Mouse (Mus musculus) right cerebral cortex, postnatal 25 days (tissue): ENCODE measurements around the gene Ulk3.

Experiments
- DNase-seq: peaks from one replicate; pipeline ENCODE4 v3.0.0; 2022

Gene Ulk3

DNA sequence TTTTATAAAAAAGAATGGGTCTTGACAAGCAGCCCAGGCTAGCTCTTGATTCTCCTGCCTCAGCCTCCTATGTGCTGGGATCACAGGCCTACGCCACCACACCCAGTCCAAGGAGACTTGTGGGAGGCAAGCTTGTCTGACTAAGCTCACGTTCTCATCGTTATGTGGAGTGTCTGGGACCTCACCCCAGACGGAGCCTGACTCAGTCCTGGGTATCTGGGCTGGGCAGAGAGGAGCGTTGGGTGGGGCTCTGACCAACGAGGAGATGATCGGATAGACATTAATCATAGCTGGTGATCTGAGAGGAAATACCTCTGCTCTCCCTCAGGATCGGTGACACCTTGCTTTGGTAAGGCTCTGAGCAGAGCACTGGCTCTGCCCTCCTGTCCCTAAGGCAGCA, 29.6 kb downstream of the Ulk3 start:
- DNase-seq = no peak

DNA sequence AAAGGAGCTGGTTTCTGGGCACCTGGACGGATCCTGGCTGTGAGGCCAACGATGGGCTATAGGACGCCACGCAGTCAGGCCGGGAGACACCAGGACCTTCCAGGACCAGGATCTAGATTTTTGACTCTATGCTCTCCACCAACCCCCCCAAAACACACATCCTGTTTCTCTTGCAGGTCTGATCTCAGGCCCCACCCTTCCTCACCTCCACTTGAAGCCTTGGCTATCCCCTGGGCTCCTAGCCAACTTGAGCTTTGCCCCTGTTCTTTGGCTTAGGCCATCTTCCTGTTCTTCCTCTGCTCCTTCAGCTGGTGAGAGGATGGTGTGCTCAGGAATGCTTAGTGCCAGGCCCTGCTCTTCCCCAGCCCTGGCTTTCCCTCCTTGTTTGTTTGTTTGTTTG, 31.4 kb downstream of the Ulk3 start, which contains the start of gene Lman1l:
Gene Lman1l, minus strand, starts transcription at position 101 of the 400 bp plus-strand sequence.
- DNase-seq = no peak

DNA sequence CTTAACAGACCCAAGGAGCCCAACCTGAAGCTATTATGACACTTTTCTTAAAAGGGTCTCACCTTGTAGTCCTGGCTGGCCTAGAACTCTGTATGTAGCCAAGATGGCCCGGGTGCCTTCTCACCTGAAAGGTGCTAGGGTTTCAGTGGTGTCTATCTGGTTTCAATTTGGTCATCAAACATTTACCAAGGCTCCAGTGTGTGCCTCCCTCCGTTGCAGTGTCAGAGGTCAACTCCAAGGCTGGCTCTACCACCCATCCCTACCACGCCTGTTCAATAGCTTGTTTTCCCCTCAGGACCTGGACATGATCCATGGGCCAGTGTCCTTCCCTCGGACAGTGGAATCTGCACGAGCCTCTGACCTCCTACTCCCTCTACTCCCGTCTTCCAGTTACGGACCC, 35.0 kb downstream of the Ulk3 start:
- DNase-seq = no peak

DNA sequence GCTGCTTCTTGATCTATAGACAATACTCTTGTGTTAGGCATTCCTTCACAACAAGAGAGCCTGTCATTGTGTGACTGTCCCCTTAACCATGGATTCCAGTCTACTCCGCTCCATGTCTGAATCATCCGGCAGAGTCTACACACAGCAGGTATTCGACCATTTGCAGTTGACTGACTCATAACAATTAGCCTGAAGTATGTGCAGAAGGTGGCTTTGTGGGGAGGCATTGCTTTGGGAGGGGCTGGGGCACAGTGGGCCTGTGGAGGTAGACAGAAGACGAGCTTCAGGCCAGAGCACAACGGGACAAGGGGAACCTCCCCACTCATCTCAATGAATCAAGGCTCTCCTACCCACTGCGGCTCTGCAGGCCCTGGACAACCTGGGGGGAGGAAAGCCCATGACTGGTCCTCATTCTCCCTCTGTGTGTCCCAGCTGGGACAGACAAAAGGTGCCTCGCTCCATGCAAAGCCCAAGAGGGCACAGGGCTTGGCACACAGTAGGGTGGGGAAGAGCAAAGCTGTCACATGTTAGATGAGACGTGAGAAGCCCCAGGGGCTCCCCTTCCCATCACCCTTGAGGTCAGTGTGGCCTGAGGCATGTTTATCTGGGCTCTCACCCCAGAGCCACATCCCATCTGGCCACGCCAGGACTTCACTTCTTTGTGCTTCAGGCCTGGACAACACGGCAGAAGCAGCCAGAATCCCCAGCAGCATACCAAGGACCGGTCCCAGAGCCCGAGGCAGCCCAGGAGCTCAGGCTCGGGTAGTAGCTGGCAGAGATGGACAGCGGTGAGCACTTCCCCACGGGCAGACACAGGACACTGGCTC, 36.6 kb downstream of the Ulk3 start:
- DNase-seq = no peak

DNA sequence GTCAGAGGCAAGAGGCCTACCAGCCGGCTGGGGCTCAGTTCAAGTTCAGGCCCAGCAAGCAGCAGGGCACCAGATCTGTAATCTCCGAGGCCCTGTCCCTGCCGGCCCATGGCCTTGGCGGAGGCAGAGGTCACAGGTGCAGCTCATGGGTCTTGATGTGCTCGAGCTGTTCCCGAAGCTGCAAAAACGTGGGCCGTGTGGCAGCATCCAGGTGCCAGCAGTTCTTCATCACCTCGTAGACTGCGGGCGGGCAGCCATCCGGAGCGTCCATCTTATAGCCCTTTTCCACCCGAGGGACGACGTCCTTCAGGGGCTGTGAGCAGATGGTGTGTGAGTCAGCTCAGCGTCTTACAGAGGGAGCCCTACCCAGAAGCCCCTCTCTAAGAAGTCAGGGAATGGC, 37.9 kb downstream of the Ulk3 start:
- DNase-seq = no peak

DNA sequence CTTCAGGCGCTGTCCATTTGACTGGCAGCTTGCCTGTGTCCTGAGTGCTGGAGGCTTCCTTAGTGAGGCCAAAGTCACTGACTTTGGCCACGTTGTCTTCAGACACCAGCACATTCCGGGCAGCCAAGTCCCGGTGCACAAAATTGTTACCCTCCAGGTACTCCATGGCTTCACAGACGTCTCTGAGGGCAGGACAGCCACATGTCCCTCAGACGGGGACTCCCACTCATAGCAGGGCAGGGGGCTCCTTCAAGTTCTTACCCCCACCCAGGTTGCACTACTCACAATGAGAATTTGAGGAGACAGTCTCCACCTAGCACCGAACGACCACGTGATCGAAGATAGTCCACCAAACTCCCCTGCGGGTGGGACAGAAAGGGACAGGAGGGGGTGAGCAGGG, 38.6 kb downstream of the Ulk3 start:
- no peak for DNase-seq

DNA sequence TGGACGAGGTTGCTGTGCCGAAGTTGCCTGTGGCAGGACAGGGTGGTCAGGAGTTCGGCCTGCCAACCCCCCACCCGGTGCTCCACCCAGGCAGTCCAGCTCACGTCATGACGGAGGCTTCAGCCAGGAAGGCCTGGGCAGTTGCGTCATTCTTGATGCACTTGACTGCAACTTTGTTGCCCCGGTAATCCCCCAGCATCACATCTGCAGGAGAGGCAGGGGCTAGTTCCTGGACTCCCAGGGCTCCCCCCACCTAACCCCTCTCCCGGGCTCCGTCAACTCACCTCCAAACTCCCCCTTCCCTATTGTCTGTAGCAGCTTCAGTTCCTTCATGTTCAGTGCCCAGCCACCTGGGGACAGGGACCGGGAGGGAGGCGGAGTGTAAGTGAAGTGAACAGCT, 39.5 kb downstream of the Ulk3 start:
- DNase-seq = no peak

DNA sequence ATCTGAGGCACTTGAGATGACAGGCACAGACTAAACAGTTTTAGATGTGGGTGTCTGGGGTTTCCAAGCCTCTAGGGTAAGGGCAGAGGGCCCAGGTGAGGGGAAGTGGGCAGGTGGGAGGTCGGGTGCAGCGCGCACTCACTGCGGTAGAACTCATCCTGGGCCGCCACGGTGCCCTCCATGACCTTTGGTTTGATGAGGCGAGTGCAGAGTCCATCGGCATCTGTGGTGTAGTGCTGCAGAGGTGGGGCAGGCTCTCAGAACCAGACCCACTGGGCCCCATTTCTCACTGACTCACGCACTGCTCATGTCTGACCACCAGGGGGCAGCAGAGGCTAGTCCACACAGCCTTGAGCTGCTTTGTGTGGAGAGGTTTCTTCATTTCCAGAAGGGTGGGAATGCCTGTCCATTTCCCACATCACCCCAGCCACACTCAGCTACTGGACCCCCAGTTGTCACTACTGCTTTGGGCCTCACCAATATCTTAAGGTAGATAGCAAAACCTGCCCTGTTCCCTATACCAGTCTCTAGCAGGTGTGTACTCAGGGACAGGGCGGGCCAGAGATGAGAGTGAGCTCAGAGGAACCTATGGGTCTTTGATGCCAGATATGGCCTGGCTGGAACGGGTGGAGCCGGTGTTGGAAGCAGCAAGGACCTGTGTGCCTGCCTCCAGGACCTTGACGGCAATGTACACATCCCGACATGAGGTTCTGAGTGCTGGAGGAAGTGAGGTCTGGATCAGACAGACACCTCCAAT, 40.0 kb downstream of the Ulk3 start:
- DNase-seq = peak; percentile 77

DNA sequence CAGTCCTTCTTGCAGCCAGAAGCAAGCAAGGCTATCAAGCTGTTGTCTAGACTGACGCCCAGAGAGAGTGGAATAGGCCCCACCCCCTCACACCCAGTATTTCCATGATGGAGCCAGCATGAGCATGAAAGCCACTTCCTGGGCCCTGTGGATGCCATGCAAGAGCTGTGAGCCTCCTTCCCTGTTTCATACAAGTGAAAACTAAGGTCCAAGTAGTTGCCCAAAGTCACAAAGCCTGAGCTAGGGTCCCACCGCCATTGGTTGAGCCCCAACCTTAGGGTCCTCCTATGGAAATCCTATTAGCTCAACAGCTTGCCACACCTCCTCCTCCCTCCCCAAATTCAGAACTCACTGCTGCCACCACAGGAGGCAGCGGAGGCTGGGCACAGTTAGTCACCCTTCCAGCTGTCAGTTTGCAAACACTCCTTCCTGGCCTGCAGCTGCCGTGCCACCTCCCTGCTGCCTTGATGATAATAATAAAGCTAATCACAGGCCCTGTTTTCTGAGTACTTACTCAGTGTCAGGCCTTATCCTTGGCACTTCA, 44.3 kb downstream of the Ulk3 start:
- peak; percentile 49 for DNase-seq

DNA sequence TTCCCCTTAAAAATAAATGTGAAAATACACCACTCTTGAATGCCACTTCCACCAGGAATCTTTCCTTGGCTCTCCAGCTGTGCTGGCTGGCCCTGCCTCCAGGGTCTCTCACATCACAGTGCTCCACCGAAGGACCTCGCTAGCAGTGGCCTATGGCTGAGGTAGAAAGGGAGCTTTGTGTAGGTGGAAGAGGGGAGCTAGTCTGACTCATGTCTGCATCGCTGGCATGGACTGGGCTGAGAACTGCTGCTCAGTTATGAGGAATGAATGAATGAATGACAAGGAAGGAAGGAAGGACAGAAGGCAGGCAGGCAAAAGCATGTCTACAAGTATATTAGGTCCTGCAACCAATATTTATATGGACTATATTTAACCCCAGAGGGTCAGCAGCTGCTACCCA, 48.0 kb downstream of the Ulk3 start:
- no peak for DNase-seq

DNA sequence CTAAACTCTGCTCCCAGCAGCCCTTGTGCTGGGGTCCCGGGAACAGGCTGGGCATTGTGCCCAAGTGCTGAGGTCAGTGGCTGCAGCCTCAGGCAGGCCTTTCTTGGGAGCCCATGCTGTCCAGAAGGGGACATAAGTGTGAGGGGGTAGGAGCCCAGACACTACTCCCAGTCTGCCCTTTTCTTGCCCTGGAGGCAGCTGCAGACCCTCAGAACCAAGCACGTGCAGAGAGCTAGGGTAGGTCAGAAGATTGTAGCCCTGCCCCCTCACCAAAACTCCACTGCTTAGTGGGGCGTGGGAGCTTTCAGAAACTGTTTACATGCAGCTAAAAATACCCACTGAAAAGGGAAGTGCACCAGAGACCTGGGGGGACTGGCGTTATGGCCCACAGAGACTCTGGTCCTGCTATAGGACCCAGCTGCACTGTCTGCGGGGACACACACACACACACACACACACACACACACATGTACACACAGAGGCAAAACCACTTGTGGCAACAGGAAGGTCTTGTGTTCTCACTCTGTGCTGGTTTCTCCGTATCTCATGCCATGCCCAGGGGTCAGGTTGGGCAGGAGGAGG, 48.6 kb downstream of the Ulk3 start:
- DNase-seq = no peak

DNA sequence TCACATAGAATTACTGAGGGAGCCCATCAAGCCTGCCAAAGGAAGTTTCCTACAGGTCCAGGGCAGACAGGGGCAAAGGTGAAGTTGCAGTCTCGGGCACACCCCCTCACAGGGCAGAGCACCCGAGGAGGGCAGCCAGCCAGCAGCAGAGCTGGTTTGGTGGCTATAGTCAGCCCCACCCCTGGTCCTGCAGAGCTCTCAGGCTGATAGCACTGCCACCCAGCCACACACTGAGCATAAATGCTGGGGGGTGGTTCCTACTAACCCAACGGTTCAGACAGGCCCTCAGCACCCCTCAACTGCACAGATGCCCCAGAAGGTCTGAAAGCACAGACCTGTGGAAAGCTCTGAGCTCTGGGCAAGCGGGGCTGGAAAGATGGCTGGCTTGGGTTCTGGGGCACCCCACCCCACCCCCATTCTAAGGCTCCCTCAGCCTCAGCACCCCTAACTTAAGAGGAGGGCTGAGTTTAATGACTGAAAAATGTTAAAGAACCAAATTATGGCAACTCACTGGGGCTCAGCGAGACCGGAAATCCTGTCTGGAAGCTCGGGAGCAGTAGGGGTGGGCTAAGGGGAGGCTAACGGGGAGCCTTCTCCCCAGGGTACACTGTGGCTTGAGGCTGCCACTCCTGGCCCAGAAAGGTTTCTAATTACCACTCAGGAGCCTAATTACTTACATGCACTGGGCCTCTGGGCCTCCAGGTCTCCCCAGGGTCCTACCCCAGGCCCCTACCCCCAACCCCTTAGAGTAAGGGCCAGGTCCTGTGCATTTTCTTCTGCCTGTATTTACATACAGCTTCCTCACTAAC, 49.6 kb downstream of the Ulk3 start:
- no peak for DNase-seq

DNA sequence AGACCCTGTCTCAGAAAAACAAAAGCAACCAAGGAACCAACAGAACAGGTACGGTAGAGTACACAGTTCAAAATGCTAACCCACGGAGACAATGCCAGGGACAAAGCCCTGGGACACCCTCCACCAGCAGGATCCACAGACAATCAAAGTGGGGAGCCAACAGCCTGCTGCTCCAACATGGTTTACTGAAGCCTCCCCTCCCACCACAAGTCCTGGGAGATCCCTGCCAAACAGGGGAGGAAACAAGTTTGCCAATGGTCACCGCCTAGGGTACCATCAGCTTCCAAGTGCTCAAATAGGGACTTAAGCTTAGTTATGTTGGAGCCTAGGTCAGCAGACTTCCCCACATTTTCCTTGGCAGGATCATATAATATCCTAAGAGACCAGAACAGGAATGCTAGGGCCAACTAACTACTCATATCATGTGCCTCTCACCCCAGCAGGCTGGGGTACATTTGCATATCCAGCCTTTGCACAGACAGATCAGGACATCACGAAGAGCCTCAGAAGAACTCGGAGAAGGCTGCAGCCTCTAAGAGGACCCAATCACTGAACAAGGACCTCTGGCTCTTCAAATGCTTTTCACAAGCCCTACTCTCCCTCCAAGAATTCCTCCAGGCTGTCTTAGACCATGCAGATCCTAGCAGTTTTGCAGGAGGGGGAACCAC, 50.5 kb downstream of the Ulk3 start:
- DNase-seq = no peak

DNA sequence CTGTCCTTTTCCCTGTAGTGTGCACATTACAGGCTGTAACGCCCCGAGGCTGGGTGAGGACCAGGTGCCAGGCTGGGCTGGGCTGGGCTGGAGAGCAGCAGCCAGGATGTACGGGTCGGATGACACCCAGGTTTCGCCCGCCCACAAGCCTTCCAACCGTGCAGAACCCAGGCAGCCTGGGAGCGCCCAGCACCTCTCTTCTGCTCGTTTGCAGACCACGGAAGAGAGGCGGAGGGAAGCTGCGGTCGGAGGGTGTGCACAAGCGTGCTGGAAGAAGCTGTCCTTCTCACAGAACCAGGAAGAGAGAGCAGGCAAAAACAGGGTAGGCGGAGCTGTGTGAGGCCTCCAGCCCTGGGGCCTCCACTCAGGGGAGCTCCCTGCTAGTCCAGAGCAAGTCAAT, 51.1 kb downstream of the Ulk3 start:
- DNase-seq = no peak

DNA sequence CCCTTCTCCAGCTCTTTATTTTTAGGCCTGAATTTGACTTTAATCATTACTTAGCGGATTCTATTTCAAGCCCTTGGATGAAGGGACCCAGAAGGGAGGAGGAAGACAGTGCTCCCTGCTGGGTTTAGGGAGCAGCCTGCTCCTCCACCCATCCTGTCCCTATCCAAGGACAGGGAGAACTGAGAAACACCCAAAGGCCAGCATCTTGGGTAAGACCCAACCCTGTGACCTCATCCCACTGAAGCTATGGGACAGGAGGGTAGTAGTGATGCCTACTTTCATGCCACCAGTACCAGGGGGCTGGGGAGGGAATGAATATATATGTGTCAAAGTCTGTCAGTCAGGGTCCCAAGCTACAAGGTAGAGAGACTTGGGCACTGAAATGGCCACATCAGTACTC, 51.8 kb downstream of the Ulk3 start:
- no peak for DNase-seq

DNA sequence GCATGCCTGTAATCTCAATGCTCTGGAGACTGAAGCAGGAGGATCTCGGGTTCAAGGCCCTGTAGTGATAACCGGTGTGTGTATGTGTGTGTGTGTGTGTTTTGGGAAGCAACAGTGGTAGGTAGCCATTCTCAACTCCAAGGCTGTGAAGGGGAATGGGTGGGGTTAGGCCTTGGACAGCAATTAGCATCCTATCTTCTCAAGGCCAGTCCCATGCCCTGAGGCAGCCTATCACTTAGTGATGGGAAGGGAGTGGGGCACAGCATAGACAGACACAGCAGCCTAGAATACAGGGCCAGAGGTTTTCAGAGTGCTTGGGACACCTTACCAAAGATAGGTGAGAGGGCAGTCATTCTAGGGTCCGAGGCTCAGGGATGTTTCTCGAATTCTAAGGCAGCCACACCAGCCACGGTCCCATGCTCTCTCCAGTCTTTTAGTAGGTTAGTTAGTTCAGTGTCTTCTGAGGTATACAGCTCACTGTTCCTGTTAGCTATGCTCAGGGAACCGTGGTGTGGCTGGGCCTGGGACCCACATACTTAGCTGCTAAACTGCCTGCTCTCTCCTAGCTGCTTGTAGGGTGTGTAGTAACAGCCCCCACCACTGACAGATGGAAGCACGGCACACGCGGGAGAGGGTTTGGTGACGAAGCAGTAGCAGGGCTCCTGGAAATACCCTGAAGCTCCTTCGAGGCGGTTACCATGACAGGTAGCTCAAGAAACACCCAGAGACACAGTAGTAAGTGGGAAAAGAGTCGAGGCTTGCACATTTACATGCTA, 52.7 kb downstream of the Ulk3 start:
- no peak for DNase-seq

DNA sequence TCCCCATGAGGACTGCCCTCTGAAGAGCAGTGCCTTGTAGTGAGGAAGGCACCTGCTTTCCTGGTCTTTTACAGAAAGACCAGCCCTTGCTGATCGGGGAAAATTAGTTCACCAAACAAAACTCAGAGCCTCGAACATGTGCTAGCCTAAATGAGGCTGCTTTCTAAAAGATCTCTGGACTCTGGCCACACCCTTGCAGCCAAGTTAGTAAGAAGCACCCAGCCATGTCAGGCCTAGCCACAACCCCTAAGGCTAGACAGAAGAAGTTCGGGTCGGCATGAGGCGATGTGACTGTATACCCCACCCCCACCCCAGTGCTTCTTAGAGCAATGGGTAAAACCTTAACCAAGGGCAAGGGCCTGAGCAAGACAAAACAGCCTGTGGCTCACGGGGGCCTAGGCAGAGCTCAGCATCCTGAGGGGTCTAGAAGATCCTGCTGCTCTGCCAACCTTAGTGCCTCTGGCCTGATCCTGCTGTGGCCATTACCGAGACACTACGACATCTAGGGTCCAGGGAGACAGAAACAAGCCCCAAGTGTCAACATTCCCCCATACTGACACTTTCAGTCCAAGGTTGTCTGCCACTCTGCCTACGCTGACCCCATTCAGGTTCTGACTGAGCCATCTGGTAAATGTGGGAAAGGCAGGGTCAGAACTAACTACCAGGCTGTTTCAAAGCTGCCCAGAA, 54.1 kb downstream of the Ulk3 start:
- no peak for DNase-seq

DNA sequence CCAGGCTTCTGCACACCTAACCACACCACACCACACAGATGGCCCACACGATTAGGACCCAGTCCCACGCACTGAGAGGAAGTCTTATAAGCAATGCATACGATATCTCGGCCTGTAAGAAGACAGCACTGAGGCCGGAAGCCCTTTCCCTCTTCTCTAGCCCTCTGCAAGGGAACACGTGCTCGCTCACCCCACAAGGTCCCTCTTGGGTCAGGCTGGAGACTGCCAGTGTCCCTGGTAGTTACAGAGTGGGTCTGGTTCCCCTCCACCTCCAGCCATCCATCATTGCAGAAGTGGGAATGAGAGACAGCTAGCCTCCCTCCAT, 54.6 kb downstream of the Ulk3 start:
- DNase-seq = no peak

DNA sequence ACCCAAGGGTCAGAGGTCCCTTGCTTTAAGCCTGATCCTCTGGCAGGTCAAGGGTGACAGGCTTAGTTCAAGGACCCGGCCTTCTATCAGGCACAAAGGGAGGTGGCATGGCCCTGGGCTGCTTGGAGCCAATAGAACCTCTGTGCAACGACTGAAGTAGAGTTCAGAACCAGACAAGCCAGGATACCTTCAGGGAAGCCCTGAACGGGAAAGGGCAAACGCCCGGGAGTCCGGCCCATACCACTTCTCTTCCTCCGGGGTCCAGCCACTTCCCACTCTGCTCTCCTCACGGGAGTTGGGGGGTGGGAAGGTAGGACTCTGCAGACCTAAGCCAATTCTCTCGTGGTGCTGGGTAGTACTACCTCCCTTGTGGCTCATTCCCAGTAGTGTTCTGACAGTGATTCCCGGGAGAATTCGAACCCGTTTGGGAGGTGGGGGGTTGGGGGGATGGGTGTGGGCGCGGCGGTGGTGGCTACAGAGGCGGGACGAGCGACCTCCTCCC, 55.2 kb downstream of the Ulk3 start:
- DNase-seq = no peak
